Mouse (Mus musculus): ENCODE results near the gene Plppr1.
"Not testable (repeated sequence)": the region's sequence is repeated elsewhere in the genome, so short reads cannot be mapped to it uniquely, and the experiment has no call there.

Gene Plppr1

GRCm38 (mm10) chr4:49232206-49233031 is 173.3 kb downstream of the Plppr1 start:
- DNase-seq (ENCODE audit: low read depth, low spot score), result no peak

GRCm38 (mm10) chr4:49233032-49233406 is 173.9 kb downstream of the Plppr1 start:
- no peak for DNase-seq (ENCODE audit: low read depth, low spot score)

GRCm38 (mm10) chr4:49238111-49238510 is 179.0 kb downstream of the Plppr1 start:
- DNase-seq (ENCODE audit: low read depth, low spot score), result no peak

GRCm38 (mm10) chr4:49239451-49239850 is 180.4 kb downstream of the Plppr1 start:
- DNase-seq (ENCODE audit: low read depth, low spot score), result no peak

GRCm38 (mm10) chr4:49244791-49245190 is 185.7 kb downstream of the Plppr1 start:
- no peak for DNase-seq (ENCODE audit: low read depth, low spot score)

GRCm38 (mm10) chr4:49245274-49245673 is 186.2 kb downstream of the Plppr1 start:
- no peak for DNase-seq (ENCODE audit: low read depth, low spot score)

GRCm38 (mm10) chr4:49251262-49251661 is 192.2 kb downstream of the Plppr1 start:
- DNase-seq (ENCODE audit: low read depth, low spot score), result no peak

GRCm38 (mm10) chr4:49252169-49252568 is 193.1 kb downstream of the Plppr1 start:
- DNase-seq (ENCODE audit: low read depth, low spot score), result no peak

GRCm38 (mm10) chr4:49278515-49278914 is 219.4 kb downstream of the Plppr1 start:
- DNase-seq (ENCODE audit: low read depth, low spot score), result no peak

GRCm38 (mm10) chr4:49284692-49285291 is 225.7 kb downstream of the Plppr1 start:
- no peak for DNase-seq (ENCODE audit: low read depth, low spot score)

- no peak for DNase-seq (ENCODE audit: low read depth, low spot score)
Observed at GRCm38 (mm10) chr4:49285340-49286196, 226.5 kb downstream of the Plppr1 start.

- DNase-seq (ENCODE audit: low read depth, low spot score), result no peak
Observed at GRCm38 (mm10) chr4:49286197-49286492, 227.1 kb downstream of the Plppr1 start.

- no peak for DNase-seq (ENCODE audit: low read depth, low spot score)
Observed at GRCm38 (mm10) chr4:49296434-49296833, 237.4 kb downstream of the Plppr1 start.

- DNase-seq (ENCODE audit: low read depth, low spot score), result no peak
Observed at GRCm38 (mm10) chr4:49299576-49299975, 240.5 kb downstream of the Plppr1 start.

GRCm38 (mm10) chr4:49321903-49322635 is 263.0 kb downstream of the Plppr1 start:
- DNase-seq (ENCODE audit: low read depth, low spot score), result peak; percentile 49

- DNase-seq (ENCODE audit: low read depth, low spot score), result not testable (repeated sequence)
Observed at GRCm38 (mm10) chr4:49337949-49338348, 278.9 kb downstream of the Plppr1 start.

GRCm38 (mm10) chr4:49340091-49340490 is 281.0 kb downstream of the Plppr1 start:
- DNase-seq (ENCODE audit: low read depth, low spot score), result not testable (repeated sequence)

GRCm38 (mm10) chr4:49348001-49348400 is 288.9 kb downstream of the Plppr1 start:
- not testable (repeated sequence) for DNase-seq (ENCODE audit: low read depth, low spot score)

GRCm38 (mm10) chr4:49348677-49349076 is 289.6 kb downstream of the Plppr1 start:
- no peak for DNase-seq (ENCODE audit: low read depth, low spot score)

- DNase-seq (ENCODE audit: low read depth, low spot score), result no peak
Observed at GRCm38 (mm10) chr4:49350470-49350869, 291.4 kb downstream of the Plppr1 start.

GRCm38 (mm10) chr4:49357097-49357496 is 298.0 kb downstream of the Plppr1 start:
- no peak for DNase-seq (ENCODE audit: low read depth, low spot score)

- DNase-seq (ENCODE audit: low read depth, low spot score), result peak; percentile 72
Observed at GRCm38 (mm10) chr4:49368046-49368445, 309.0 kb downstream of the Plppr1 start.
